Mouse (Mus musculus): Measurements from ENCODE around the gene Tef. TPM values are rescaled to one million over a fixed set of nuclear protein-coding genes. Genes with fewer than 3 reads are reported as not detected.
A peak's percentile ranks its signal among the peaks of the same experiment; 100 is the strongest.

Gene Tef
- total RNA-seq, 2 experiments from 2014 or later: 51.7 to 74.0 TPM

DNA sequence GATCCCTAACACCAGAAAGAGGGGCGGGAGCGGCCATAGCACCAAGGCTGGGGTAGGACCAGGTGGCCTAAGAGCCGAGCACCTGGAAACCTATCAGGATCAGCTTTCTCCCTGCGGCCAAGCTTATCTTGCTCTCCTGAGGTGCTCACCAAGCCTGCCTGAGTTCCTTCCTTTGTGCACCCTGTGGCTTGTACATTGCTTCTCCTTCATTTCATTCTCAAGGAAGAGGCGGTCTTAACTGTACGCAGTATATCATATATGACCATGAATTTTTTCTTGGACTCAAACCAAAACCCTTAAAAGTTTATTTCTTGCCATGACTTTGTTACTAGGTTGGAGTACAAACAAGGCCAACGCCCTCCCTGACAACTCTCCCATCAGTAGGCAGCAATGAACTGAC lies 62.0 kb downstream of the Tef start:
- intact Hi-C loops (cut with DNase I): no loop called here
- DNase-seq: no peak

DNA sequence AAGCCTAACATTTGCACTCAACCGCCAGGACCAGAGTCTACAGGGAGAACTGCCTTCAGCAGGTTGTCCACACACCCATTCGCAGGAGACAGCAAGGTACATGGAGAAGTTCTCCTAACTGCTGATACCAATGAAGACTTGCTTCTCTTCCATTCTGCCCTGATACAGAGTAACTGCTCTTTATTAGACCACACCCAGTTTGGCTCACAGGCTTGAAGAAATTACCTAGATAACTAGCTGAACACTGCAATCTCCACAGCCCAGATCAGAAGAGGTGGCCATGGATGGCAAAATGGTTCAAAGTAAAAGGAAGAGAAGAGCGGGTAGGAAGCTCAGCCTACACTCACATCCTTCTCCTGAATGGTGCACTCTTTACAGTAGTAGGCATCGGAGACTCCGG lies 67.8 kb downstream of the Tef start:
- no peak for DNase-seq
- intact Hi-C loops (cut with DNase I): loop anchor here (5.0 kb wide), 1 partner anchor 38 kb away; no protein-coding TSS in a partner anchor

DNA sequence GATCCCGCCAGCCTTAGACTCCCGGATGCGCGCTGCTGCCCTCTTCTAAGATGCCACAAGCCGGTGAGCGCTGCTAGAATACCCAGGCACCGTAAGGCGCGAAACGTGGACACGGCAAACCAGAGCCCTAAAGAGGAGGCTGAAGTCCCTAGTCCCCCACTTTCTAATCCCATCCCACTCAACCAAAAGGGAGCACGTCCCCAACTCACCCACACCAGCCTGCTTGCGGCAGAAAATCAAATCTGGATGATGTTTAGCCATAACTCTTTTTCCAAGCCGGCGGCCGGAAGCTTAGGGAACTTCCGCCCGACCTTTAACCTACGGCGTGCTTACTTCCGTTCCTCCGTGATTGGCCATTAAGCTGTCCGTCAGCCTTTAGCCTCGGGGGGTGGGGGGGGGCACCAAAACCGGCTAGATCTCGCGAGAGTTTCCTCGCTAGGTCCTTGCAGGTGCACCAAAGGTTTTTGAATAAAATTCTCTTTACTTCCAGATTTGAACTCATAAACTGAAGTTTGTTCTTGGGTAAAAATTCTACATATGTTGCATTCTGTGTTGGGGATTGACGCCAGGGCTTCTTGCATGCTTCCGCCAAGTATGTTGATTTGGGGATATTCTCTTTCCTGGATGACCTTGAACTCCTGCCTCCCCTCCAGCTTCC lies 69.5 kb downstream of the Tef start, which contains the start of gene Phf5a:
Gene Phf5a (minus strand): TSS at position 308 of the 658 bp plus-strand sequence.
- peak; percentile 90 to 93 for DNase-seq
- intact Hi-C loops (cut with DNase I): loop anchor here (1.0 to 5.0 kb wide), 2 partner anchors 10 to 39 kb away; no protein-coding TSS in a partner anchor

DNA sequence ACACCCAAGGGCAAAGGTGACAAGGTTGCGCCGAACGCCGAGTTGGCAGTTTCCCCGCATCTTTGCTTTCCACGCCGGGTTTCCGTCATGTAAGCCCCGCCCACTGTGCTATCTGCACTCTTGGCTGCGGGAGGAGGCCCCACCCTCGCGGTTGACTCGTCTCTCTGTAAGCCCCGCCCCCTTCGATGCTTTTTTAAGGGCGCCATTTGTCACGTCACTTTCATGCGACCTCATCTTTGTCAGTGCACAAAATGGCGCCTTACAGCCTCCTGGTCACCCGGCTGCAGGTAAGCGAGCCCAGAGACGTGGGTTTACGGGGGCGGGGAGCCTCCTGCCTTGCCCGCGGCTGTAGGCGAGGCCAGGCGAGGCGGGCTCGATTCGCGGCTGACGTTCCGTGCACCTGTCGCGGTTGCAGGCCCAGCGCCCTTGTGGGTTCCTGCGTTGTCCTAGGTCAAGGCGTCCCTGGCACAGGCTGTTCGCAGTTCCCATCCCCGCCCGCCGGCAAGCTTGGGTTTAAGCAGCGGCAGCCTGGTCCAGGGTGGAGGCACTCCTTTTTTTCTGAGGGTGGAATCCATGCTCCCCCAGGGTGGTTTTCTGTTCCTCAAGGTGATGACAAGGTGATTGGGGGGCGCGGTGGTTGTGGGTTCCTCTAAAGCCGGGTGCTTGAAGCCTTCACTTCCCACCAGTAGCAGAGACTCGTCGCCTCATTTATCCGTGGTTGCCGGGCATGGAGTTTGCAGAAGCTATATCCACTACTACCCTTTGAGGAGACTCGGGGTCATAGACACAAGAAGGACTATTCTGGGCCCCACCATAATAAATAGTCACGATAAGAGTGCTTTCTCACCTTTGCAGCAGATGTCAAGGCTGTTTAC lies 70.3 kb downstream of the Tef start, which contains the start of gene Aco2:
Gene Aco2 (plus strand): TSS at position 48 of the 875 bp plus-strand sequence.
- intact Hi-C loops (cut with DNase I): loop anchor here (5.0 kb wide), 1 partner anchor 40 kb away; no protein-coding TSS in a partner anchor
- DNase-seq: peak; percentile 100

Other genes with a start within 250 kb of the Tef start
- gene Ep300, start 217.1 kb upstream of the Tef start, total RNA-seq (2021): 10 to 100 TPM; 50.1 to 55.0 TPM
- 10 to 100 TPM; 13.4 to 13.6 TPM for gene L3mbtl2, start 138.5 kb upstream of the Tef start, total RNA-seq (2021)
- 1 to 10 TPM; 1.2 to 1.8 TPM for gene Chadl, start 105.1 kb upstream of the Tef start, total RNA-seq (2021)
- 10 to 100 TPM; 83.1 to 91.3 TPM for gene Zc3h7b, start 57.4 kb upstream of the Tef start, total RNA-seq (2021)
- 10 to 100 TPM; 41.5 to 43.3 TPM for gene Rangap1, start 56.9 kb upstream of the Tef start, total RNA-seq (2021)
- 10 to 100 TPM; 56.5 to 78.6 TPM for gene Tob2, start 56.4 kb downstream of the Tef start, total RNA-seq (2021)
- gene Phf5a, start 69.5 kb downstream of the Tef start, total RNA-seq (2021): 10 to 100 TPM; 51.7 to 56.0 TPM
- 1,000 to 10,000 TPM; 1,895 to 1,910 TPM for gene Aco2, start 69.9 kb downstream of the Tef start, total RNA-seq (2021)
- 10 to 100 TPM in 1 of 2 experiments, 1 to 10 TPM in 1; 9.7 to 10.0 TPM for gene Polr3h, start 123.8 kb downstream of the Tef start, total RNA-seq (2021)
- 10 to 100 TPM in 1 of 2 experiments, 1 to 10 TPM in 1; 7.8 to 19.8 TPM for gene Csdc2, start 134.3 kb downstream of the Tef start, total RNA-seq (2021)
- 10 to 100 TPM; 22.0 to 31.4 TPM for gene Pmm1, start 158.5 kb downstream of the Tef start, total RNA-seq (2021)
- not detected for gene 1700029P11Rik, start 178.1 kb downstream of the Tef start, total RNA-seq (2021)
- 10 to 100 TPM; 22.6 to 29.3 TPM for gene Xrcc6, start 185.4 kb downstream of the Tef start, total RNA-seq (2021)
- 10 to 100 TPM; 24.6 to 26.7 TPM for gene Desi1, start 231.4 kb downstream of the Tef start, total RNA-seq (2021)
- gene Snu13, start 245.2 kb downstream of the Tef start, total RNA-seq (2021): 10 to 100 TPM; 55.3 to 57.3 TPM